Mouse (Mus musculus) mature B cell (primary cell): ENCODE measurements around the gene Ndufv2.
"Not testable (repeated sequence)": the region's sequence is repeated elsewhere in the genome, so short reads cannot be mapped to it uniquely, and the experiment has no call there.

ENCODE experiments used
- in situ Hi-C: fragments of 300-500 bp; cut with MboI; formaldehyde crosslinking; loops from 2 replicates; pipeline ENCODE4 v1.14.3; 2019

Gene Ndufv2

GRCm38 (mm10) chr17:66090251-66090650 lies 11.1 kb downstream of the Ndufv2 start:
- in situ Hi-C loops = no loop called here

- in situ Hi-C loops = no loop called here
Observed at GRCm38 (mm10) chr17:66085038-66085437, 16.3 kb downstream of the Ndufv2 start.

GRCm38 (mm10) chr17:66084486-66084885 lies 16.9 kb downstream of the Ndufv2 start:
- in situ Hi-C loops = no loop called here

- in situ Hi-C loops = no loop called here
Observed at GRCm38 (mm10) chr17:66077437-66077850, 23.9 kb downstream of the Ndufv2 start.

GRCm38 (mm10) chr17:66076934-66077333 lies 24.4 kb downstream of the Ndufv2 start, which contains the start of gene Ankrd12:
Ankrd12 (minus strand) TSS chr17:66077089.
- in situ Hi-C loops = no loop called here

GRCm38 (mm10) chr17:66076174-66076927 lies 25.0 kb downstream of the Ndufv2 start:
- in situ Hi-C loops = no loop called here

GRCm38 (mm10) chr17:66075827-66076173 lies 25.6 kb downstream of the Ndufv2 start:
- in situ Hi-C loops = no loop called here

GRCm38 (mm10) chr17:66073971-66074370 lies 27.4 kb downstream of the Ndufv2 start:
- in situ Hi-C loops = no loop called here

GRCm38 (mm10) chr17:66069036-66069435 lies 32.3 kb downstream of the Ndufv2 start:
- in situ Hi-C loops = not testable (repeated sequence)

- in situ Hi-C loops = no loop called here
Observed at GRCm38 (mm10) chr17:66065115-66065514, 36.2 kb downstream of the Ndufv2 start.

GRCm38 (mm10) chr17:66061241-66061938 lies 40.0 kb downstream of the Ndufv2 start:
- in situ Hi-C loops = no loop called here

- in situ Hi-C loops = no loop called here
Observed at GRCm38 (mm10) chr17:66058160-66058559, 43.2 kb downstream of the Ndufv2 start.

- in situ Hi-C loops = no loop called here
Observed at GRCm38 (mm10) chr17:66057145-66057544, 44.2 kb downstream of the Ndufv2 start.

GRCm38 (mm10) chr17:66053349-66053748 lies 48.0 kb downstream of the Ndufv2 start:
- in situ Hi-C loops = no loop called here

GRCm38 (mm10) chr17:66048795-66049194 lies 52.6 kb downstream of the Ndufv2 start:
- in situ Hi-C loops = no loop called here

GRCm38 (mm10) chr17:66048199-66048598 lies 53.2 kb downstream of the Ndufv2 start:
- in situ Hi-C loops = no loop called here

- in situ Hi-C loops = not testable (repeated sequence)
Observed at GRCm38 (mm10) chr17:66043679-66044078, 57.7 kb downstream of the Ndufv2 start.

GRCm38 (mm10) chr17:66041020-66041419 lies 60.3 kb downstream of the Ndufv2 start:
- in situ Hi-C loops = no loop called here

GRCm38 (mm10) chr17:66033239-66033638 lies 68.1 kb downstream of the Ndufv2 start:
- in situ Hi-C loops = no loop called here

GRCm38 (mm10) chr17:66031991-66032390 lies 69.4 kb downstream of the Ndufv2 start:
- in situ Hi-C loops = no loop called here
